Mouse (Mus musculus) erythroid progenitor cell, adult 5-6 weeks (primary cell): ENCODE data around the gene Faap20. TPM values are rescaled to one million over a fixed set of nuclear protein-coding genes. Genes with fewer than 3 reads are reported as not detected.

Experiments used
- ATAC-seq: replicated peaks from 2 replicates; pipeline ENCODE4 v1.8.0; 2016; ENCODE audit warnings: moderate number of reproducible peaks, mild to moderate bottlenecking, moderate TSS enrichment, inconsistent platforms; ENCODE audit not compliant: poor library complexity, low FRiP score, severe bottlenecking
- total RNA-seq, 2 experiments: library from RNA; stranded (forward) in 1 of 2; stranded (reverse) in 1 of 2; fragments of 150-400 nt in 1 of 2; fragments of 186-747, 209-891 nt in 1 of 2; gene quantifications; 2 replicates each; pipeline versions ENCODE4 v1.2.3 to v1.2.4; 2015 to 2017; ENCODE audit warnings: low replicate concordance in 2 of 2

Faap20 gene
- total RNA-seq, 2 experiments from 2014 or later = 2.2 to 6.7 TPM

DNA sequence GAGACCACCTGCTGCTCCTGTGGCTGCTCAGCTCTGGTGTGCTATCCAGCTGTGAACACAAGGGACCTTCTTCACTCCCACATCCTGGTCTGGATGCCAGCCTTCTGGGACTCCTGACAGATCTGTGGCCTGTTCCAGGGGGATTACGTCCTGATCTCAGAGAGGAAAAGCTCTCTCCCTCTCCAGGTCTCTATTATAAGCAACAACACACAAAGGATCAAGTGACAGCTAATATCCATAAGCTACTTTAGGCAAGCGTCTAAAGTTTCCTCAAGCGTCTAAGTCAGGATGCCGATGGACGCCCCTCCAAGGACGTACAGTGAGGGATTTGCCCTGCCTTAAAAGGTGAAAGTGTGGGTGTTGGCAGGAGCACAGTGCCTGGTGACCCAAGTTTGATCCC, 32.6 kb downstream of the Faap20 start:
- no peak for ATAC-seq

DNA sequence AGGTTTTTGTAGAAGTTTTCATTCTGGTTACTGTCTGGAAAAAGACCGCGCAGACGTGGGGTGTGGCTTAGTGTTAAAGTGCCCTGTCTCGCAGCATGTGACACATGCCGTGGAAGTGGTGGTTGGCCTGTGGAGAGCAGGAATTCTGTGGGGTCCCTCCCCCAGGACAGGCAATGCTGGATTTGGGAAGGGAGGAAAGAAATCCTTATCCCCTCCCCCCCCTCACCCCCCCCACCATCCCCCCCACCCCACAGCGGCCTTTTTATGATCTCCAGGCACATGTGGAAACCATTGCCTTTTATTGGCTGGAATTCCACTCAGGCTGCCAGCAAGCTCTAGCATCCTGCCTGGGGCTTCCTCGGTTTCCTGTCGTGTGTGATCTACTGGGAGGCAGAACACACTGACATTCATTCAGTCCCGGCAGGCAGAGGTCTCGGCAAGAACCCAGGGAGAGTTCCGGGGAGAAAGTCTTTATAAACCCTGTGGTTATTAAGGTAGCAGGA, 33.5 kb downstream of the Faap20 start:
- ATAC-seq = no peak

GRCm38 (mm10) chr4:155283585-155283984, 34.0 kb downstream of the Faap20 start:
- ATAC-seq = no peak

DNA sequence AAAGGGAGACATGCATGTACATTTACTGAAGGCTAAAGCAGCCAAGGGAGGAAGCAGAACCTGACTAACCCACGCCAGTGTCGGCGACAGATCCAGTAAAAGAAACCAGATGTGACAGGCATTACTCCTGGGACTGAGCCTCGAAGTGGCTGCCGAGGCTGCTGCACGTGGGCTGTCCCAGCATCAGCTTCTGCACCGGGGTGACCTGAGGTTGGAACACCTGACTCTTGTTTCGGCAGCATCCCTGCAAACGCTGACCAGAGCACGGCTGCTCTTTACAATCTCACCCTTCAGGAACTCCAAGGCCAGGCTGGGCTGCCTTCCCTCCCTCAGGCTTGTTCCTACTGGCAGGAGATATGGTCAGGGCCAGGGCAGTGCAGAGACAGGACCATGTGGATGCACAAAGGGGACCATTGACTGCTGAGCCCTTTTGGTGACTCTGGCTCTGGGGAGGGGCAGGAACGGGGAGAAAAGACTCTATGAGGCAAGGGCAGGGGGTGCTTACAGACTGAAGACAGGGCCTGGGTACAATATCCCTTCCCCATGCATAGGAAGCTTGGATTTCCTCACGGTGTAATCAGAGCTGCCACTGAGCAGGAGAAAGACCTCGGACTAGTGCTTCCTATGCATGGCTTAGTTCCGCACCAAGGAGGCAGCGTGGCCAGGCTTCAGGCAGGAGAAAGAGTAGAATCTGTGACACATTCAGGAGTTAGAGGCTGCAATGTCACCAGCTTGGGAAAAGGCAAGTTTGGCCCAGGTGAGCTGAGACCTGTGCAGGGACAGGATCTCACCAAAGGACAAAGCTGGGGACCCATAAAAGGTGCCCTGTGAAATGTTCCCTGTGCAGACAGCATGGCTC, 35.1 kb downstream of the Faap20 start:
- no peak for ATAC-seq

GRCm38 (mm10) chr4:155286090-155286489, 36.5 kb downstream of the Faap20 start:
- ATAC-seq = no peak

DNA sequence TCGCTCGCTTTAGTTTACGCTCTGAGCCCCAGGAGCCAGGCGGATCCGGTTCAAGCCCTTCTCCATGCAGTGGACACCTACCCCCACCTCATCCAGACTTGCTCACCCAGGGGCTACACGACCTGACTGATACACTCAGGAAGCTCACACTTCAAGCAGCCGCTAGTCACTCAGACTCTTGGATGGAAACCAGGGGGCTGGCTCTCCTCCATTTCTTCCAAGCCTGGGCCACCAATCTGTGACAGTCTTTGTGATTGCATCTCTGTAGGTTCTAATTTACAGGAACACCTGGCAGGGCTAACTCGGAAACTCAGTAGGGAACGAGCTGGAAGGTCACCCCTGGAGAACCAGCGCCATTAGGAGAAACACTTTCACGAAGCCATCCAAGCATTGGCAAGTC, 38.1 kb downstream of the Faap20 start:
- ATAC-seq = no peak

DNA sequence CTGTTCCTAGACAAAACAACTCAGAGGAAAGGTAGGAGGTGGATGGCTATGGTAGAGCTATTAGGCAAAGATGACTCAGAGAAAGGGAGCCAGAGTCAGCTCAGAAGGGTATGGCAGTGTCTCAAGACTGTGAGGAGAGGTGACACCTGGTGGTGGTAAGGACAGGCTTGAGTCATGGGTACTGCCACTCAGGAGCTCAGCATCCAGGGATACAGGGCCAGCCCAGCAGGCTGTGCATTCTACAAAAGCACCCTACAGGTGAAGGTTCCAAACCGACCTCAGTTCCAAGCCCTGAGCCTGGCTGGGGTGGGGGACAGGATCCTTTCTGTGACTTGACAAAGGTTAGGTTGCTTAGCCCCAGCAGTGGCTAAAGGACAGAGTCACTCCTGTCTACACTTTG, 39.0 kb downstream of the Faap20 start:
- ATAC-seq = no peak

DNA sequence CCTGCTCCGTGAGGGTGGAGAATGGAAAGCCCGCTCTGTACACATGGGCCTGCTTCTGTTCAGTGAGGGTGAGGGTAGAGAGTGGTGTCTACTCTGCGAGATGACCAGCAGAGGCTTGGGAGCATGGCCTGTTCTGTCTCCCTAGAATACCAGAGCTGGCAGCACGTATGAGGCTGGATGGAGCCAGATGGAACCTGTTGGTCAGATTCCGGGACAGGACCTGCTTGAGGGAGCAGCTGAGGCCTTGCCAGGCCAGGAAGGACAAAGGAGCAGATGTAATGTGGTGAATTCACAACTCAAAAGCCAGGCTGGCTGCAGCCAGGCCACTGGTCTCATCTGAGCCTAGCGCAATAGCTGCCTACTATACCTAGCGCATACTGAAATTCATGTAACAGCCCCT, 40.4 kb downstream of the Faap20 start:
- ATAC-seq = no peak

DNA sequence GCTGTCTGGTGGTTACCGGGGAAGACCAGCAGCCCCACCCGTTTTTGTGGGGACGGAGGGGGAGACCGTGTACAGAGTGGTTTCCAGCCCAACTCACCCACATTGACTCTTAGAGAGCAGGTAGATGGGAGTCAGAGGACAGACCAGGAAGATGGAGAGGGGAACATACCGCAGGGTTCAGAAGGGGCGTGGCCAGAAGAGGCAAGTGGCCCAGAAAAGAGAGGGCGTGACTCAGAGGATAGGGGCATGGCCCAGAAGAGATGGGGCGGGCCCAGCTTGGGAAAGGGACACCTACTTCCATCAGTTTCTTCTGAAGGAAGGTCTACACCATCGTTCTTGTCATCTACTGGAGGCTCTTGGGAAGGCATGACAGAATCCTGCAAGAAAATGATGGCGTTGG, 43.3 kb downstream of the Faap20 start:
- no peak for ATAC-seq

DNA sequence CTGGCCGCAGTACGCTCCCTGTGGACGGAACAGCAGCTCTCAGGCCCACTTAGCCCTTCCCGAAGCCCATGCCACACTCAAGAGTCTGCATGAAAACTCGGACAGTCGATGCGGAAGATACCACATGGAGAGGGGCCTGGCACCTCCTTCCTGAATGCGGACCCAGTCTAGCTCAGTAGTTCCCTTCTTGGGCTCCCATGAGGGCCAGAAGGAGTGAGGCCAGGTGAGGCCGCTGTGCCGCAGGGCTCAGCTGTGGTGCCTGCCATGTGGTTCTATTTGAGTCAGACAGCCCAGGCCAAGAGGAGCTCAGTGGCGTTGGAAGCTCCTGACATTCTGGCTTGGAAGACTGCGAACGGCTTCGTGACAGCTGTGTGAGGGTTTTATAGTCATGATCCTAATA, 44.8 kb downstream of the Faap20 start:
- no peak for ATAC-seq

- no peak for ATAC-seq
These were observed 45.5 kb downstream of the Faap20 start for GRCm38 (mm10) chr4:155295026-155295590.

- no peak for ATAC-seq
These were observed 46.4 kb downstream of the Faap20 start for GRCm38 (mm10) chr4:155295996-155296395.

DNA sequence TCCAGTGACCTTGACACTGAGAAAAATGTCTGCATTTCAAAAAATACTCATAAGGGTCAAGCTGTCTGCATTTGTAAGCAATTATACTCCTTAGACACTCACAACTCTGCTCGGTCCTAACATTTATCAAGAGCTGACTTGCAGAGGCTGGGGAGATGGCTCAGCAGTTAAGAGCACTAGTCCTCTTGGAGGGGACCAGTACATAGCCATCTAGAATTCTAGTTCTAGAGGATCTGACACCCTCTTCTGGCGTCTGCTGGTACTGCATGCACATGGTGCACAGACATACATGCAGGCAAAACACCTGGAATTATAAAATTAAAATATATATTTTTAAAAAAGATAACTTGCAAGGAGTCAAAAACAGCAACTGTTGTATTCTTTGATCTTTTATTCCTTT, 47.5 kb downstream of the Faap20 start:
- ATAC-seq = no peak

GRCm38 (mm10) chr4:155298826-155299225, 49.2 kb downstream of the Faap20 start:
- no peak for ATAC-seq

- no peak for ATAC-seq
These were observed 51.0 kb downstream of the Faap20 start for GRCm38 (mm10) chr4:155300421-155301097.

DNA sequence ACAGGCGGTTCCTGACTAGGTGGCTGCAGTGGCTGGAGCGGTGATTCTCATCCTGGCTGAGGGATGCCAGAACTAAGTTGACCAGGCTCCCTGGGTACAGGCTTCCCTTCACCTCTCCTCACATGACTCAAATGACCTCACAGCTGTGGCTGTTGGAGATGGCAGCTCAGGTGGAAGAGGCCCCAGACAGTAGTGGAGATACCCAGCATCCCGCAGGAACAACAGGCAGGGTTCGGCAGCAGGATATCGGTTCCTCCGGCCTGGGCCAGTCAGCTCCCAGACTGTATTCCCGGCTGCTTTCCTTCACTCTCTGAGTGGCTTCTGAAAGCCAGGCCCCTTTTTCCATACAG, 51.5 kb downstream of the Faap20 start:
- no peak for ATAC-seq

DNA sequence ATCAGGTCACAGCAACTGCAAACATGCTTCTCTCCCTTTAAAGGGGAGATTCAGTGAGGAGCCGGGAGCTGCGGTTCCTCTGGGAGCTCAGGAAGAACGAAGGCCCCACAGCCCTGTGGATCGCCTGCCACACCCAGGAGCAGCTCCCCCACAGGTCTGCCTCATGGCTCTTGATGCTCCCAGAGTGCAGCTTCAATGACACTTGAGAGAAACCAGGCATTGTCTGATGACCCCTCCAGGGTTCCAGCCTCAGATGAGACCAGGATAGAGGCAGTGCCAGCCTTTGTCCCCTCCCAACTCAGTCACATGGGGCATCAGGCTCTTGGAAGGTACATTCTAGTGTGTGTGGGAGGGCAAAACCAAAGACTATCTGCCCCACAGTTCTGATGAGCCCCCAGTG, 52.4 kb downstream of the Faap20 start:
- no peak for ATAC-seq

GRCm38 (mm10) chr4:155304508-155305096, 55.0 kb downstream of the Faap20 start:
- no peak for ATAC-seq

DNA sequence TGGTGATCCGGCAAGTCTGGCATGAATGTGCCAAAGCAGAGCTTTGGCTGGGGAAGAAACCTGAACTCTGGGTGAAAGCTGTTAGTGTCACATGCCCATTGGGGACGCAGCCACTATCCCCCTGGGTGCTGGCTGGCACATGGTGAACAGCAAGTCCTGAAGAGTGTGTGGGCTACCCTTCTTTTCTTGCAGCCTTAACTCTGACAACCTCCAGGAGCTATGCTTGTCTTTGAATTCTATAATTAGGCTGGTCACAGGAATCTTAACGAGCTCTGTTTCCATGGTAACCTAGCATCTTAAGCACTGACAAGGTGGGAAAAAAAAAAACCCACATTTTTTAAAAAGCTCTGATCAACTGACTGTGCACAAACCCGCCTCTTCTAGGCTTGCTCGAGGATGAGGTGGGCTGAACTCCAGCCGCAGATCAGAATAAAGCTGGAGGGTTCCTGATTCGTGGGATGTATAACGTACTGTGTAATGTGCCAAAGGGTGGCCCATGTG, 56.0 kb downstream of the Faap20 start:
- no peak for ATAC-seq
